Mouse (Mus musculus): Measurements from ENCODE around the gene Lenep. TPM values are rescaled to one million over a fixed set of nuclear protein-coding genes. Genes with fewer than 3 reads are reported as not detected.

Lenep gene
- polyA plus RNA-seq, 1 experiment = 0.04 TPM

DNA sequence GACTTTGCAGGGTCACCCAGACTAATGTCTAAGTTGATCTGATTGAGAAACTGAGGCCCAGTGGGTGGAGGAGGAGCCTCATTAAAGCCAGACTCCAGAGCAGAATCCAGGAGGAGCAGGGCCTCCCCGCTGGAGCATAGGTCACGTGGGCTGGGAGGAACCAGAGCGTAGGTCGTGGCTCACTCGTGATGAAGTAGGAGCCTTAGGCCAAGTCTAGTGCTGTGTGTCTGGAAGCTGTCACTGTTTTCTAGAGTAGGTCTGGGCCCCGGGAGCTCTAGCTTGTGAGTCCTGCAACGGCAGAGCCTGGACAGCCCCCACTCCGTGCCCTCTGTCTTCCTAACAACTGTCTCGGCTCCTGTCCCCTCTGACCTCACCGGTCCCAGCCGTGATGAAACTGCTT lies 35.3 kb downstream of the Lenep start:
- no peak for TF ChIP-seq GATA1 (IDR thresholded peaks at IDR 0.05; ENCODE audit: low read length)
- TF ChIP-seq TAL1 (IDR thresholded peaks at IDR 0.05; ENCODE audit: low read length) = no peak
- Histone ChIP-seq H3K4me3 (replicated peaks) (no peak overlapping the region), H3K9me3 (ENCODE audit: control insufficient read depth, low read length) (no peaks in the 10 kb centered on the region), H3K36me3 (ENCODE audit: control insufficient read depth) (no peaks in the 10 kb centered on the region), H3K27me3 (ENCODE audit: control insufficient read depth) (no peaks in the 10 kb centered on the region), H3K4me1 (ENCODE audit: control insufficient read depth) (no peaks in the 10 kb centered on the region; the same call in 1 of the 2 replicates)

DNA sequence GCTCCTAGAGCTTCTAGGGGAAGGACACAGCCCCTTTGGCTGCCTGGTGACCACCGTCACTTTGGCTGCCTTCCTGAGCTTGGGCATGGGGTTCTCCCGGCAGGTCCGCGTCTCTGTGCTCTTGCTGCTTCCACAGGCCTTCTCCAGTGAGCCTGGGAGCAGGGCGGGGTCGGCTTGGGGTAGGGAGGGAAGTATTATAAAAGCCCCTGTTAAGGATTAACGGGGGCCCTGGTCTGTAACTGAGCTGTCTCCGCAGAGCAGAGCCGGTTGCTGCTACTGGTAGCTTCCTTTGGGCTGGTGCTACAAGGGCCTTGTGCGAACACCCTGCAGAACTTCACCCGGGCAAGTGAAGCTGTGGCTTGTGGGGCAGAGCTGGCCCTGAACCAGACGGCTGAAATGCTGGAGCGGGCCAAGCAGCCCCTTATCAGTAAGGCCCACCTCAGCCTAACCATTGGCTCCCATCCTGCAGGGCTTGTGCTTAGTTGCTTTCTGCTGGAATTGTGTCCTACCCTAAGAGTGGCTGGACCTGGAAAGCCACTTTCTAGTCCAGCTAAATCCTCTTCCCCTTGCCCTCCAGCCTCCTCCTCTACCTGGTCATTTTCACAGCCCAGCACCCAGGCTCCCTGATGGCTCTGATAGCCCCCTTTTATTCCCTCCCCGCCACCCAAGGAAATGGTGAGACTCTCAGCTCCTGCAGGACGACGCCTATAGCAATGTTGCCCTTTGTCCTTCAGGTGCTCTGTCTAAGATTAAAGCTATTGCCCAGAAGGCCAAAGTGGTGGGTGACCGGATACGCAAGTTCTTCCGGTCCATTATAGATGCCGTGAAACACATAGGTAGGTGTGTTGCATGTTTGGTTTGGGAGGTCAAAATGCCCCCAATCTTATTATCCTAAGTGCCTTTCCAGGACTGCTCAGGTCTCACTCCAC lies 36.8 kb downstream of the Lenep start:
- Histone ChIP-seq H3K4me1 (ENCODE audit: control insufficient read depth) (no peaks in the 10 kb centered on the region; the same call in 1 of the 2 replicates), H3K4me3 (replicated peaks) (no peak overlapping the region), H3K36me3 (ENCODE audit: control insufficient read depth) (no peaks in the 10 kb centered on the region), H3K9me3 (ENCODE audit: control insufficient read depth, low read length) (no peaks in the 10 kb centered on the region), H3K27me3 (ENCODE audit: control insufficient read depth) (no peaks in the 10 kb centered on the region)
- TF ChIP-seq TAL1 (IDR thresholded peaks at IDR 0.05; ENCODE audit: low read length) (no peak), GATA1 (IDR thresholded peaks at IDR 0.05; ENCODE audit: low read length) (no peak)

DNA sequence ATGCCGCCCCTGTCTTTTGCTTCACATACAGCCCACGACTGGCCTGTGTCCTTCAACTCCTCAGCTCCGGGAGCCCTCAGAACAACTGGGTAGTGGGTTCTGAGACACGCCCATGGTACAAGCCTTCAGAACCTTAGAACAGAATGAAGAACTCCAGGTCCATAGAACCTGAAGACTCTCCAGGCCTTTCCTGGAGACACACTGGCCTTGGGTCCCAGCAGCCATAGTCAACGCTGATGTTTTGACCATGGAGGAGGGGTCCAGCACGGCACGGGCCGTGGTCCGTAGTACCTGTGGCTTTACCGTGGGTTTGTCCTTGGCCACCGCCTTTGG lies 37.5 kb downstream of the Lenep start, which contains the start of gene Dcst1:
Gene Dcst1 (minus strand): TSS at position 101 of the 333 bp plus-strand sequence.
- H3K36me3 ChIP-seq (ENCODE audit: control insufficient read depth) = no peaks in the 10 kb centered on the region
- peaks cover 2% of the 10 kb centered on the region; the same call in 1 of the 2 replicates for H3K27me3 ChIP-seq (ENCODE audit: control insufficient read depth)
- TF ChIP-seq GATA1 (IDR thresholded peaks at IDR 0.05; ENCODE audit: low read length) (no peak), TAL1 (IDR thresholded peaks at IDR 0.05; ENCODE audit: low read length) (no peak)

DNA sequence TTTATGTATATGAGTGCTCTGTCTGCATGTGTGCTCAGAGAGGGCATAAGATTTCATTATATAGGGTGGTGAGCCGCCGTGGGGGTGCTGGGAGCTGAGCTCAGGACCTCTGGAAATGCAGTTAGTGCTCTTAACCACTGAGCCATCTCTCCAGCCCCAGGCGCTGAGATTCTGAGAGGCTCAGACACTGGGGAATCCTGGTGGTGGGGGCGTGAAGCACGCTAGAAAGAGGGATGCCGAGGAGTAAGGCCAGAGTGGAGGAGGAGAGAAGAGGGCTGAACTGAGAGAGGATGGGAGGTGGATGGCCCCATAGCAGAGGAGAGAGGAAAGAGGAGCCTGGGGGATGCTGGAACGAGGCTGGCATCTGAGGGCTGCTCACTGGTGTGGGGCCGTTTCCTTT lies 38.0 kb downstream of the Lenep start:
- H3K36me3 ChIP-seq (ENCODE audit: control insufficient read depth) = no peaks in the 10 kb centered on the region
- peaks cover 2% of the 10 kb centered on the region; the same call in 1 of the 2 replicates for H3K27me3 ChIP-seq (ENCODE audit: control insufficient read depth)
- no peak for TF ChIP-seq TAL1 (IDR thresholded peaks at IDR 0.05; ENCODE audit: low read length)
- no peak for TF ChIP-seq GATA1 (IDR thresholded peaks at IDR 0.05; ENCODE audit: low read length)
- no peak overlapping the region for H3K4me3 ChIP-seq (replicated peaks)
- H3K4me1 ChIP-seq (ENCODE audit: control insufficient read depth) = no peaks in the 10 kb centered on the region
- H3K9me3 ChIP-seq (ENCODE audit: control insufficient read depth, low read length) = no peaks in the 10 kb centered on the region

More for the DNA sequence above, 37.5 kb downstream of the Lenep start, which contains the start of gene Dcst1:
- H3K9me3 ChIP-seq (ENCODE audit: control insufficient read depth, low read length) = no peaks in the 10 kb centered on the region
- H3K4me3 ChIP-seq (replicated peaks) = no peak within 1 kb of the TSS
- H3K4me1 ChIP-seq (ENCODE audit: control insufficient read depth) = no peaks in the 10 kb centered on the region

DNA sequence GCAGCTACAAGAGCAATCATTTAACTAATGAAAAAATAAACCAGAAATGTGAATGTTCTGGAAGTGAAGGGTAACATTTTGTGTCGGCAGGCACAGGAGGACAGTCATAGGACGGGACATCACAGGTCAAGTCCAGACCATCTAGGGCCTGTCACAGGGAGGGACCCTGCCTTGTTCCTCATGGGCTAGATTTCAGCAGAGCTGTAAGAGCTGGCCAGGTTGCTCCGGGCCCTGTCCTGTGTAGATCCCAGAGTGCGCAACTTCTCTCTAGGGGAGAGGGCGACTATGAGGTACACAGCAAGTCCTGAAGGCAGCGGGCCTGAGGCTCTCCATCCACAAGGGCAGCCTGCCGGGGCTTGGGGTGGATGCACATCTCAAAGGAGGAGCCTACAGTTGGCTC lies 40.9 kb downstream of the Lenep start, which contains the start of gene Dcst2:
Gene Dcst2 (plus strand): TSS at position 301 of the 400 bp plus-strand sequence.
- TF ChIP-seq GATA1 (IDR thresholded peaks at IDR 0.05; ENCODE audit: low read length) (no peak), TAL1 (IDR thresholded peaks at IDR 0.05; ENCODE audit: low read length) (no peak)
- Histone ChIP-seq H3K4me3 (replicated peaks) (no peak within 1 kb of the TSS), H3K9me3 (ENCODE audit: control insufficient read depth, low read length) (no peaks in the 10 kb centered on the region), H3K27me3 (ENCODE audit: control insufficient read depth) (peaks cover 2% of the 10 kb centered on the region; the same call in 1 of the 2 replicates), H3K36me3 (ENCODE audit: control insufficient read depth) (no peaks in the 10 kb centered on the region), H3K4me1 (ENCODE audit: control insufficient read depth) (no peaks in the 10 kb centered on the region)

DNA sequence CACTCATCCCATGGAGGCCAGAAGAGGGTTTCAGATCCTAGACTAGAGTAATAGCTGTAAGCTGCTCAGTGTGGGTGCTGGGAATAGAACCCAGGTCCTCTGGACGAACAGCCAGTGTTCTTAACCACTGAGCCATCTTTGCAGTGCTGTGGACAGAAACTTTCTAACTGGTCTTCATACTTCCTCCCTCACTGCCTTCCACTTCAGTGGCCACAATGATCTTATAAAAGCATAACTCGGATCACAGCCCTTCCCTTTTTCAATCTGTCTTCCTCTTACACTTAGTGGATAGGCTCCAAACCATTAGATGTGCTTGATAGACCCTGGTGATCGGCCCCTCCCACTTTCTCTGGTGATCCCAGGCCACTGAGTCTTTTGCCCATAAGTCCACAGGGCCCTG lies 42.4 kb downstream of the Lenep start:
- no peaks in the 10 kb centered on the region for H3K36me3 ChIP-seq (ENCODE audit: control insufficient read depth)
- H3K4me3 ChIP-seq (replicated peaks) = no peak overlapping the region
- H3K27me3 ChIP-seq (ENCODE audit: control insufficient read depth) = peaks cover 5% of the 10 kb centered on the region
- H3K9me3 ChIP-seq (ENCODE audit: control insufficient read depth, low read length) = no peaks in the 10 kb centered on the region
- H3K4me1 ChIP-seq (ENCODE audit: control insufficient read depth) = no peaks in the 10 kb centered on the region
- TF ChIP-seq GATA1 (IDR thresholded peaks at IDR 0.05; ENCODE audit: low read length) (no peak), TAL1 (IDR thresholded peaks at IDR 0.05; ENCODE audit: low read length) (no peak)

DNA sequence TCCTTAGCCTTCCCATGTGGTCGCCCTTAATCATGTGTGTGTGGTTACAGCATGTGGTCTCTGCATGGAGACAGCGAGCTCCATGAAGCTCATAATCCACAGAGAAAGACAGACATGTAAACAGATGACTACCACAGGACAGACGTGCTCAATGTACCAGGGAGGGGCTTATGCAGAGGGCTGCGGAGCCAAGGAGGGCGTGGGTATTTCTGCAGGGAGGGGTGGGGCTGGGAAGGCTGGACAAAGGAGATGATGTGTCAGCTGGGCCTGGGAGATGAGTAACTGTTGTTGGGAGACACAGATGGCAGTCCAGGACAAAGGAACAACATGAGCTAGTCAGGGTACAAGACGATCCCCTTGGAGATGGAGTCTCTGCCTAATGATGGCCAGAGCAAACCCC lies 43.0 kb downstream of the Lenep start:
- Histone ChIP-seq H3K4me1 (ENCODE audit: control insufficient read depth) (no peaks in the 10 kb centered on the region), H3K4me3 (replicated peaks) (no peak overlapping the region), H3K36me3 (ENCODE audit: control insufficient read depth) (no peaks in the 10 kb centered on the region), H3K9me3 (ENCODE audit: control insufficient read depth, low read length) (no peaks in the 10 kb centered on the region), H3K27me3 (ENCODE audit: control insufficient read depth) (peaks cover 5% of the 10 kb centered on the region)
- TF ChIP-seq TAL1 (IDR thresholded peaks at IDR 0.05; ENCODE audit: low read length) (no peak), GATA1 (IDR thresholded peaks at IDR 0.05; ENCODE audit: low read length) (no peak)

DNA sequence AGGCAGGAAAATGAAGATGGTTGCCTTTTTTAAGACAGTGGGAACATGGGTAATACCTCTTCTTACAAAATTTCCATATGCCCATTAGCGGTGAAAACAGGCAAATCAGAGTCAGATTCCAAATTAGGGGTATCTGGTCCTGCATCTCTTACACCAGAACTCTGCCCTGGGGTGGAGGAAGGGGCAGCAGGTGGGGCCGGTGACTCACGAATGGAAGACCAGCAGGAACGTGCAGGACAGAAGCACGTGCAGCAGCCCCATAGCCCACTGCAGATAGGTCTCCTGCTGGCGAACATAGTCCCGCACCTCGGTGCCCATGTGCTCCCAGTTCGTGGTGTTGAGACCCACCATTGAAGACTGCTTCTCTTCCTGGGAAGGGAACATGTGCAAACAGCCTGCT lies 46.6 kb downstream of the Lenep start:
- Histone ChIP-seq H3K36me3 (ENCODE audit: control insufficient read depth) (no peaks in the 10 kb centered on the region), H3K4me1 (ENCODE audit: control insufficient read depth) (peaks cover 4% of the 10 kb centered on the region), H3K9me3 (ENCODE audit: control insufficient read depth, low read length) (no peaks in the 10 kb centered on the region), H3K4me3 (replicated peaks) (no peak overlapping the region), H3K27me3 (ENCODE audit: control insufficient read depth) (peaks cover 33% of the 10 kb centered on the region)
- TF ChIP-seq GATA1 (IDR thresholded peaks at IDR 0.05; ENCODE audit: low read length) (no peak), TAL1 (IDR thresholded peaks at IDR 0.05; ENCODE audit: low read length) (no peak)

DNA sequence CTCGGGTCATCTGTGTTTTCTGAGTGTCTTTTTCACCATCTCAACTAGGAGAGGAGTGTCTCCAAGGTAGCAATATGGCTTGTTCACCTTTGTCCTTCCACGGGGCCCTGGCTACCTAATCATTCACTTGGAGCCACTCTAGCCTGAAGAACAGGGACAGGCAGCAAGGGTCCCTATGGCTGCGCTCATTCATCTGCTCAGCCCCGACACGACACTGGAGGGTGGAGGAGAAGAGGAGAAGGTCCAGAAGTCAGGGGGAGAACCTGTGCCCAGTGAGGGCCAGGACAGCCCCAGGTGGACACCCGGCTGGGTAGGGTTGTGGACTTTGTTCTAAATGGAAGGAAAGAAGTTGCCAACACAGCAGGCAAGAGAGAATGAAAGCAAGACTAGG lies 47.1 kb downstream of the Lenep start:
- peaks cover 35% of the 10 kb centered on the region for H3K27me3 ChIP-seq (ENCODE audit: control insufficient read depth)
- no peaks in the 10 kb centered on the region for H3K36me3 ChIP-seq (ENCODE audit: control insufficient read depth)
- H3K4me3 ChIP-seq (replicated peaks) = no peak overlapping the region
- peaks cover 4% of the 10 kb centered on the region for H3K4me1 ChIP-seq (ENCODE audit: control insufficient read depth)
- TF ChIP-seq TAL1 (IDR thresholded peaks at IDR 0.05; ENCODE audit: low read length) (no peak), GATA1 (IDR thresholded peaks at IDR 0.05; ENCODE audit: low read length) (no peak)
- H3K9me3 ChIP-seq (ENCODE audit: control insufficient read depth, low read length) = no peaks in the 10 kb centered on the region

Measured in erythroblast, embryonic 14.5 days (primary cell).